Mouse (Mus musculus) left cerebral cortex, adult 18-20 months (tissue): ENCODE data around the gene 1700025C18Rik. TPM values are rescaled to one million over a fixed set of nuclear protein-coding genes. Genes with fewer than 3 reads are reported as not detected.
A peak's percentile ranks its signal among the peaks of the same experiment; 100 is the strongest.

Experiments
- DNase-seq, 2 experiments: peaks; one replicate each; pipeline ENCODE4 v3.0.0; 2021 to 2022; ENCODE audit warnings: low spot score in 2 of 2, mixed read lengths in 1 of 2
- long read RNA-seq, 2 experiments: library from polyadenylated mRNA; stranded (forward); transcript quantifications; one replicate each; pipeline ENCODE4 v2.0.0; 2021
- total RNA-seq, 2 experiments: library from RNA; stranded (reverse); gene quantifications; 2 replicates each; pipeline ENCODE4 v1.2.3; 2021

The 1700025C18Rik gene
- total RNA-seq: not detected
- long read RNA-seq, experiment 1: 0 reads
- long read RNA-seq, experiment 2: 0 reads

DNA sequence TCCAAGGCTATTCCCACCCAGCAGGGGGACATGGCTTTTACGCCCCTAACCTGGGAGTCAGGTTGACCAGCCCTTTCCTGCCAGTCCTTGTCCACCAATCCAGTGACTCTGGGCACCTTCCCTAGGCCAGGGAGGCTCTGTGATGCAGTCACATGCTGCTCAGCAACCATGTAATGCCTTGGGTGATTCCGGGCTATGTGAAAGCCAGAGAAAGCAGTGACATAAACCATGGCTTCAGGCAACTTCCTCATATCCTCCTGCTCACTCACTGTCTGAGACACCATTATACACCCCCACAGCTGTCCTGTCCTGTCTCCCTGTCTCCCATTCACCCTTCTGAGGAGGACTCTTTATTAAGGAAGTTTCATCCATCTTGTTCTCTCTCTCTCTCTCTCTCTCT, at the start of gene 1700025C18Rik:
TSS of gene 1700025C18Rik (minus strand) at position 101 of the 400 bp plus-strand sequence.
- no peak for DNase-seq

DNA sequence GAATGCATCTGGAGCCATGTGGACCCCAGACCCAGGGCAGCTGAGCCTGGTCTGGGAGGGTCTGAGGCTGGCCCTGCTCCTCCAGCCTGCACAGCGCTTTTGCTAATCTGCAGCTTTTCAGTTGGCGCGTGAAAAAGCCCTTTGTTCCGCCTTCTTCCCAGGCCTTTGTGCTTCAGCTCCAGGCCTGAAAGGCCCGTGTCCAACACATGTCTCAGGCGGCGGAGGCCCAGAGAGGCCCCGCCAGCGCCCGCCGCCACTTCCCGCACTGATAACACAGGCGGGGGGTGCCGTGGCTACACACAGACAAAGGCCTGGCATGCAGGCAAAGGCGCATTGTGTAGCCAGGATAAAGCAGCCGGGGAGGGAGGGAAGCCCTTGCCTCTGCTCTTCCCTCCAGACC, 45.5 kb upstream of the 1700025C18Rik start:
- no peak for DNase-seq

DNA sequence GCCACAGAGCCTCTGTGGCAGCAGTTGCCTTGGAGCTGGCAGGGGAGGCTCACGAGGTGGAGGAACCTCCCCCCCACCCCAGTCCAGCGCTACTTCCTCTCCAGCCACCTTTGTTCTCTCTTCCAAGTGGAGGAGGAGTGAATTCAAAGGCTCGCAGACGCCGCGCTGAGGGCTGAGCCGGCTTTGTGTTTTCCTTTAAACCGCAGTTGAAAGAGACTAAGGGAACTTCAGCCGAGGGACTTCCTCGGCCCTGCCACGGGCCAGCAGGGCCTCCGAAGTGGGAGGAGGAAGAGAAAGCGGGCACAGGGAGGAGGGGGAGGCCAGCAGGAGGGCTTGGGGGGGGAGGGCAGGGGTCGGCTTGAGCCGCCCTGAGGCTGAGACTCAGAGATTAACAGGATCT, 43.0 kb upstream of the 1700025C18Rik start:
- DNase-seq: no peak

GRCm38 (mm10) chr2:165131428-165131827, 40.9 kb upstream of the 1700025C18Rik start:
- DNase-seq: no peak

DNA sequence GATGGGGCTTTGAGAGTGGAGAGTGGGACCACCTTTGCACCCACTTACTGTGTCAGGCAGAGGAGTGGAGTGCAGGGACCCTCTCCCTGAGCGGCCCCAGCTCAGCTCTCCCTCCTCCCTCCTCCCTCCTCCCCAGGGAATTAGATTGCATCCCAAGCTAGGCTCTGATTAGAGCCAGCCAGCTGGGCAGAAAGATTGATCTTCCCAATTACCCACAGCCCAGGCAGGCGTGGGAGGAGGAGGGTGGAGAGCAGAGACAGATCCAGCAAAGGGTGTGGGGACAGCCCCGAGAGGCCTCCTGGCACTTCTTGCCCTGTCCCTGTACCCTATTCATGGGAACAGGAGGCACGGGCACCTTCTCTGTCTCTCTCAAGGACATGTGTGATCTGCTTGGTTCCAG, 38.6 kb upstream of the 1700025C18Rik start:
- DNase-seq: no peak

GRCm38 (mm10) chr2:165126896-165127562, 36.5 kb upstream of the 1700025C18Rik start:
- DNase-seq: no peak

GRCm38 (mm10) chr2:165121206-165121840, 30.8 kb upstream of the 1700025C18Rik start:
- peak in 1 of 2 experiments; percentile 40 for DNase-seq

- no peak for DNase-seq
These were observed 30.2 kb upstream of the 1700025C18Rik start for GRCm38 (mm10) chr2:165120765-165121164.

- DNase-seq: no peak
These were observed 23.2 kb upstream of the 1700025C18Rik start for GRCm38 (mm10) chr2:165113733-165114132.

GRCm38 (mm10) chr2:165112149-165112548, 21.6 kb upstream of the 1700025C18Rik start:
- peak; percentile 58 to 76 for DNase-seq

- DNase-seq: peak in 1 of 2 experiments; percentile 50
These were observed 16.0 kb upstream of the 1700025C18Rik start for GRCm38 (mm10) chr2:165106585-165106984.

DNA sequence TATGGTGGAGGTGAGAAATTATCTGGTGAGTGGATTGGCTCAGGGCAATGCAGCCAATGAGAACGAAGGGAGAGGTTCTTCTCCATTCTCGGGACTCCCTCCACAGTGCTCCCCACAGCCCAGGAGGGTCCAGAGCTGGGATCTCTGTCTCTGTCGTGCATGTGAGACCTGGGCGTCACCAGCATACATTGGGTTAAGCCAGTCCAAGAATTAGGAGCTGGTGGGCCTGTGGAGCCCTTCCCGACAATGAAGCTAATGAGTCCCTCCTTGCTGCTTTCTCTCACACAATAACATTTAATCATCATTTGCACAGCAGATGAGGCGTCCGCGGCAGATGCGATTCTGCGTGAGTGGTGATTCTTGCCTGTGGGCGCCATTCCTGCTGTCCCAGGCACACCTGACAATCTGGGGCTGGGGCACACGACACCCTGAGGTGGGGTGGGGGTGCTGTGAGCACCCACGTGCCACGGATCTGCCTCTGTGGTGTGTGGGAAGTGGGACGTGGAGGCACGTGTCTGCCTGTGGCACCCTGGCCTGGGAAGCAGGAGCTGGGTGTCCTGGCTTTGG, 15.0 kb upstream of the 1700025C18Rik start:
- no peak for DNase-seq

DNA sequence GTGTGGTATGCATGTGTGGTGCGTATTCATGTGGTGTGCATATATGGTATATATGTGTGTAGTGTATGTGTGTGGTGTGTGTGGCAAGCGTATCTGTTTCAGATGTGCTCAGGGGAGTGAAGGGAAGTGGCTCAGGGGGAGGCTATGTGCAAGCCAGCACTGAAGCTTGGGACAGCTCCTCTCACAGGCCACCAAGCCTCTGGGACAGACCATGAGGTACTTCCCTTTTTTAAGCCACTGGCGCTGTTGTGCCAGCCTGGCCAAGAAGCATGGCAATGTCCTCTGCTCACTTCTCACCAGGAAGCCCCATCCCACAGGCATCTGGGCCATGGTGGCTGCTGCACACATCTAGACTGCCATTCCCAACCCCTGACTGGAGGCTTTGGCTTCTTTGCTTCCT, 12.4 kb upstream of the 1700025C18Rik start:
- no peak for DNase-seq

GRCm38 (mm10) chr2:165100749-165101148, 10.2 kb upstream of the 1700025C18Rik start:
- DNase-seq: no peak

- no peak for DNase-seq
These were observed 8.3 kb upstream of the 1700025C18Rik start for GRCm38 (mm10) chr2:165098861-165099260.

DNA sequence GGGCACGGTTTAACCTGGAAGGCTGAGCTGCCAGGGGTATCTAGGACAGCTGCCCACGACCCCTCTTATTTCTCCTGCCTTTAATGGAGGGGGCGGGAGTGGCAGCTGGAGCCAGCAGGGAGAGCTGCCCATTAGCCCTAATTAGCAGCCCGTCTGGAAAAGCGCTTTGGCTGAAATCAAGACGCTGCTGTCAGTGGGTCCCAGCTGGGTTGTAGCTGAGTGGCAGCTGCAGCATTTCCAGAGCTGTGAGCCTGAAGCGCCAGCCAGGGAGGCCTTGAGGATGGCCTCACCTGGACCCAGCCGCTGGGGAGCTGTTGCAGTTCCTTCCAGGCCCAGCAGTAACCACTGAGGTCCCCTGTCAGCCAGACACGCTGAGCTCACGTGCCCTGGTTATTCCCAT, 5.8 kb upstream of the 1700025C18Rik start:
- no peak for DNase-seq

GRCm38 (mm10) chr2:165092393-165092792, 1.8 kb upstream of the 1700025C18Rik start:
- no peak for DNase-seq

DNA sequence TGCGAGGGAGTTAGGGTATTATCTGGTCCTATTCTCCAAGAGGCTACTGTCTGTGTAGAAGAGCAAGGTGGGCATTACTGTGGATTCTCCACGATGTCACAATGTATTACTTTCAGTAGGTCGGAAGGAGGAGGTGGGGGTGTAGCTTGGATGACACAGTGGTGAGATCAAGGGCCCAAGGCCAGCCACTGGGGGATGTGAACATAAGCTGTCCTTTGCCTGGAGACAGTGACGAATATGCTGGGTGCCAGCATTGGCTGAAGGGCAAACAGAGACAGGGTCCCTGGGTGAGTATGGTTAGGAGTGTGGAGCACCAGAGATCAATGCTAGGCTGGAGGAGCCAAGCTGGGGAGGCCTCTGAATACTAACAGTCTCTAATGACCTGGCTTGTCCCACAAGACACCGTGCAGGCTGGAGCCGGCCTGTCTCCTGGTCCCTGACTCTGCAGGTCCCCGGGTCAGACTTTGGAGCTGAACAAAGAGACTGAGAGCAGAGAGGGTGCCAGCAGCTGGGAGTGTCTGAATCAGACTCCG, 949 bp upstream of the 1700025C18Rik start:
- DNase-seq: no peak

DNA sequence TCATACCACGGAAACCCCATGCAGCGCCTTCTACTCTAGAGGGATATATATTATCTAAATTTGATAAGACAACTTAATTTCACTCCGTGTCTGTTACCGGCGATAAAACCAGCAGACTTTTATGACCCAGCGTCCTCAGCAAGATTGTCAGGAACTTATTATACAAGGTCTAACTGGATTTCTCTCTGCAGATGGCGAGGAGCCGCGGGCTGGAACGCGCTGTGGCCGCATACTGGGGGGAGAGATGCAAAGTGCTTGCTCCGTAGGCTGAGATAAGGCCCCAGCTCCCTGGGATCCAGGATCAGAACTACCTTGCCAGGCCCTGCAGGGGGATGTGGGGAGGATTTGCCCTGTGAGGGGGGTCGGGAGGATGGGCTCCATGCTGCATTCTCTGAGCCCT, 1.1 kb downstream of the 1700025C18Rik start:
- DNase-seq: no peak

DNA sequence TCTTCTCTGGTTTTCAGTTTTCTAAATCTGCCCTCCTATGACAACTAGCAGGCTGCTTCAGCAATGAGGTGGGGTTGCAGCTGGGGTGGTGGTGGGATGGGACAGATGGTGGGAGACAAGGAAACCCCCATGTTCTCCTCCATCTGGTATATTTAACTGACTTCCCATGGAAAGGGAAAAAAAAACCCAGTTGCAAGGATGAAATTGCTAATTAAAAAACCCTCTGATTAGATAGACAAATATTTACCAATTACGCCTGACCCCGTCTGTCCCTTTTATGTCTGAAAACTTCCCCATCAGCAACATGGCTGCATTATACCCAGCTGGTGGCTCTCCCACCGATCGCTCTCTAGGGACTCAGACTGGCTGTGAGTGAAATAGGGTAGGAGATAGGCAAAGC, 3.9 kb downstream of the 1700025C18Rik start:
- DNase-seq: no peak

- no peak for DNase-seq
These were observed 9.3 kb downstream of the 1700025C18Rik start for GRCm38 (mm10) chr2:165081257-165081656.

DNA sequence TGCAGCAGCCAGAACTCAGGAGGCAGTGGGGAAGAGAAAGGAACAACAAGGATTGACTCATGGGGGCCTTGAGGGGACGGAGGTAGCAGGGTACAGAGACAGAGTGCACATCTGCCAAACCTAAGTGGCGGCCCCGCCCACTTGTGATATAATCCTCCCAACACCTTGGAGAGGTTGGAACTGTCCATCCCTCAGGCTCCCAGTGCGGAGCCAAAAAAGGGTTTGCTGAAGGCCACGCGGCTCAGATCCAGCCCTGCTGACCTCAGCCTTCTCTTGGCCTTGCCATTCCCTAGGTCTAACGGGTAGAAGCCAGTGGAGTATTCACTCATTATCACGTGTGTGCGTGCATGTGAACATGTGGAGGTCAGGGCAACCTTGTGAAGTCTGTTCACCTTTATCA, 9.9 kb downstream of the 1700025C18Rik start:
- DNase-seq: no peak
